Mouse (Mus musculus) midbrain, embryonic 12.5 days (tissue): ENCODE measurements around the gene Pdcd5. TPM values are rescaled to one million over a fixed set of nuclear protein-coding genes. Genes with fewer than 3 reads are reported as not detected.
A peak's percentile ranks its signal among the peaks of the same experiment; 100 is the strongest.

Source experiments
- ATAC-seq: fragments of 200-750 bp; cut with Nextera tagmentation; 2 replicates; pipeline ENCODE4 v1.8.0; 2017; ENCODE audit warnings: low read depth, moderate TSS enrichment, moderate library complexity; ENCODE audit not compliant: low FRiP score
- H3K27ac ChIP-seq: fragments of 300-500 bp; sonication (generic); replicated peaks from 2 replicates; pipeline ENCODE4 v1.5.1; 2016; ENCODE audit warnings: mild to moderate bottlenecking
- H3K27me3 ChIP-seq: fragments of 300-500 bp; sonication (generic); 2 replicates; pipeline ENCODE4 v1.6.1; 2016; ENCODE audit warnings: mild to moderate bottlenecking
- H3K36me3 ChIP-seq: fragments of 300-500 bp; sonication (generic); 2 replicates; pipeline ENCODE4 v1.6.1; 2016
- H3K4me1 ChIP-seq: fragments of 300-500 bp; sonication (generic); 2 replicates; pipeline ENCODE4 v1.6.1; 2016
- H3K4me2 ChIP-seq: fragments of 300-500 bp; sonication (generic); replicated peaks from 2 replicates; pipeline ENCODE4 v1.6.1; 2016; ENCODE audit warnings: mild to moderate bottlenecking, moderate library complexity
- H3K4me3 ChIP-seq: fragments of 300-500 bp; sonication (generic); 2 replicates; pipeline ENCODE4 v1.5.1; 2016; ENCODE audit warnings: mild to moderate bottlenecking
- H3K9ac ChIP-seq: fragments of 300-500 bp; sonication (generic); replicated peaks from 2 replicates; pipeline ENCODE4 v1.6.1; 2016; ENCODE audit warnings: mild to moderate bottlenecking, moderate library complexity
- H3K9me3 ChIP-seq: fragments of 300-500 bp; sonication (generic); 2 replicates; pipeline ENCODE4 v1.6.1; 2016; ENCODE audit warnings: mild to moderate bottlenecking
- WGBS: fragments of 180-500 bp; shearing (Covaris S2); methylation state at CpG from one replicate; pipeline ENCODE4 v1.1.7; 2016; 5-methylcytosine and 5-hydroxymethylcytosine counted together
- polyA plus RNA-seq: library from polyadenylated mRNA; unstranded; fragments of >200 nt; fragmentation: Nextera tagmentation; extraction: Ambion mirVana; gene quantifications from 2 replicates; pipeline ENCODE4 v1.2.1, GENCODE M21; 2016

The Pdcd5 gene
- 264 and 277 TPM in 2 replicates for polyA plus RNA-seq

GRCm38 (mm10) chr7:35647101-35647698 is at the start of gene Pdcd5:
Gene Pdcd5 (minus strand): TSS chr7:35647521.
- Histone ChIP-seq H3K36me3 (peaks cover 32% of the 10 kb centered on the region), H3K4me1 (peaks cover 14% of the 10 kb centered on the region; the same call in 1 of the 2 replicates), H3K4me2 (peak within 1 kb of the TSS; percentile 74), H3K4me3 (peak within 1 kb of the TSS; percentile 73), H3K9ac (peak within 1 kb of the TSS; percentile 91), H3K27ac (peak within 1 kb of the TSS; percentile 83), H3K9me3 (no peaks in the 10 kb centered on the region), H3K27me3 (no peaks in the 10 kb centered on the region)
- peak; percentile 94 for ATAC-seq
- under 1% methylated on average over 64 of the region's 64 CpGs for WGBS

GRCm38 (mm10) chr7:35692641-35693040 is 45.3 kb upstream of the Pdcd5 start:
- no peak for ATAC-seq
- Histone ChIP-seq H3K27me3 (no peaks in the 10 kb centered on the region), H3K4me2 (no peak overlapping the region), H3K9me3 (no peaks in the 10 kb centered on the region), H3K9ac (no peak overlapping the region), H3K36me3 (peaks cover 33% of the 10 kb centered on the region), H3K27ac (no peak overlapping the region), H3K4me1 (peaks cover 9% of the 10 kb centered on the region), H3K4me3 (no peak overlapping the region)
- 93% methylated on average over 12 of the region's 12 CpGs for WGBS

GRCm38 (mm10) chr7:35692117-35692516 is 44.8 kb upstream of the Pdcd5 start:
- Histone ChIP-seq H3K4me3 (no peak overlapping the region), H3K27me3 (no peaks in the 10 kb centered on the region), H3K27ac (no peak overlapping the region), H3K4me1 (peaks cover 14% of the 10 kb centered on the region), H3K9ac (no peak overlapping the region), H3K9me3 (no peaks in the 10 kb centered on the region), H3K36me3 (peaks cover 33% of the 10 kb centered on the region), H3K4me2 (no peak overlapping the region)
- WGBS, result 85% methylated on average over 14 of the region's 14 CpGs
- ATAC-seq, result no peak

- Histone ChIP-seq H3K9ac (no peak overlapping the region), H3K36me3 (peaks cover 13% of the 10 kb centered on the region), H3K4me3 (no peak overlapping the region), H3K4me1 (peaks cover 34% of the 10 kb centered on the region), H3K9me3 (no peaks in the 10 kb centered on the region), H3K27ac (no peak overlapping the region), H3K4me2 (no peak overlapping the region), H3K27me3 (0 out of 2 replicates have a peak, but pooled peaks cover 5% of the 10 kb centered on the region)
- no peak for ATAC-seq
- 91% methylated on average over 11 of the region's 11 CpGs for WGBS
Observed at GRCm38 (mm10) chr7:35688781-35689349, 41.5 kb upstream of the Pdcd5 start.

GRCm38 (mm10) chr7:35688276-35688675 is 41.0 kb upstream of the Pdcd5 start:
- H3K9me3 ChIP-seq, result no peaks in the 10 kb centered on the region
- H3K4me3 ChIP-seq, result no peak overlapping the region
- 61% methylated on average over 9 of the region's 9 CpGs for whole genome bisulfite sequencing
- no peak for ATAC-seq
- H3K27ac ChIP-seq, result no peak overlapping the region
- peaks cover 40% of the 10 kb centered on the region for H3K4me1 ChIP-seq
- no peak overlapping the region for H3K4me2 ChIP-seq
- no peak overlapping the region for H3K9ac ChIP-seq
- H3K36me3 ChIP-seq, result peaks cover 13% of the 10 kb centered on the region
- 0 out of 2 replicates have a peak, but pooled peaks cover 5% of the 10 kb centered on the region for H3K27me3 ChIP-seq

- 26% methylated on average over 10 of the region's 10 CpGs for WGBS
- H3K27ac ChIP-seq, result no peak overlapping the region
- peak overlapping the region; percentile 29; the same call in 1 of the 2 replicates for H3K4me2 ChIP-seq
- no peak overlapping the region for H3K4me3 ChIP-seq
- H3K36me3 ChIP-seq, result peaks cover 11% of the 10 kb centered on the region
- H3K9ac ChIP-seq, result no peak overlapping the region
- H3K9me3 ChIP-seq, result no peaks in the 10 kb centered on the region
- peak; percentile 36; the same call in 1 of the 2 replicates for ATAC-seq
- H3K4me1 ChIP-seq, result peaks cover 40% of the 10 kb centered on the region
- H3K27me3 ChIP-seq, result 0 out of 2 replicates have a peak, but pooled peaks cover 5% of the 10 kb centered on the region
Observed at GRCm38 (mm10) chr7:35687229-35687628, 39.9 kb upstream of the Pdcd5 start.

- H3K4me2 ChIP-seq, result peak overlapping the region; percentile 29; the same call in 1 of the 2 replicates
- no peak overlapping the region for H3K9ac ChIP-seq
- 0 out of 2 replicates have a peak, but pooled peaks cover 5% of the 10 kb centered on the region for H3K27me3 ChIP-seq
- no peak for ATAC-seq
- H3K4me1 ChIP-seq, result peaks cover 40% of the 10 kb centered on the region
- H3K9me3 ChIP-seq, result no peaks in the 10 kb centered on the region
- no peak overlapping the region for H3K27ac ChIP-seq
- WGBS, result 28% methylated on average over 13 of the region's 13 CpGs
- H3K36me3 ChIP-seq, result peaks cover 8% of the 10 kb centered on the region; the same call in 1 of the 2 replicates
- H3K4me3 ChIP-seq, result no peak overlapping the region
Observed at GRCm38 (mm10) chr7:35686756-35687155, 39.4 kb upstream of the Pdcd5 start.

GRCm38 (mm10) chr7:35686216-35686615 is 38.9 kb upstream of the Pdcd5 start:
- 76% methylated on average over 11 of the region's 11 CpGs for WGBS
- H3K9me3 ChIP-seq, result no peaks in the 10 kb centered on the region
- no peak for ATAC-seq
- no peak overlapping the region for H3K4me2 ChIP-seq
- 0 out of 2 replicates have a peak, but pooled peaks cover 5% of the 10 kb centered on the region for H3K27me3 ChIP-seq
- peaks cover 40% of the 10 kb centered on the region for H3K4me1 ChIP-seq
- H3K36me3 ChIP-seq, result peaks cover 8% of the 10 kb centered on the region; the same call in 1 of the 2 replicates
- H3K4me3 ChIP-seq, result no peak overlapping the region
- H3K9ac ChIP-seq, result no peak overlapping the region
- no peak overlapping the region for H3K27ac ChIP-seq

- H3K4me2 ChIP-seq, result peak overlapping the region; percentile 27
- 68% methylated on average over 6 of the region's 6 CpGs for WGBS
- H3K9ac ChIP-seq, result no peak overlapping the region
- H3K4me3 ChIP-seq, result no peak overlapping the region
- 0 out of 2 replicates have a peak, but pooled peaks cover 5% of the 10 kb centered on the region for H3K27me3 ChIP-seq
- no peaks in the 10 kb centered on the region for H3K9me3 ChIP-seq
- H3K27ac ChIP-seq, result peak overlapping the region; percentile 25; the same call in 1 of the 2 replicates
- H3K4me1 ChIP-seq, result peaks cover 40% of the 10 kb centered on the region
- ATAC-seq, result peak; percentile 59; the same call in 1 of the 2 replicates
- H3K36me3 ChIP-seq, result peaks cover 3% of the 10 kb centered on the region; the same call in 1 of the 2 replicates
Observed at GRCm38 (mm10) chr7:35683409-35684122, 36.2 kb upstream of the Pdcd5 start.

- Histone ChIP-seq H3K4me2 (no peak overlapping the region), H3K27me3 (0 out of 2 replicates have a peak, but pooled peaks cover 5% of the 10 kb centered on the region), H3K4me3 (no peak overlapping the region), H3K36me3 (peaks cover 3% of the 10 kb centered on the region; the same call in 1 of the 2 replicates), H3K27ac (no peak overlapping the region), H3K9ac (no peak overlapping the region), H3K9me3 (no peaks in the 10 kb centered on the region), H3K4me1 (peaks cover 23% of the 10 kb centered on the region)
- WGBS, result 85% methylated on average over 3 of the region's 3 CpGs
- ATAC-seq, result no peak
Observed at GRCm38 (mm10) chr7:35681559-35681958, 34.2 kb upstream of the Pdcd5 start.

GRCm38 (mm10) chr7:35678976-35679375 is 31.7 kb upstream of the Pdcd5 start:
- Histone ChIP-seq H3K4me1 (peaks cover 7% of the 10 kb centered on the region; the same call in 1 of the 2 replicates), H3K27ac (no peak overlapping the region), H3K9ac (no peak overlapping the region), H3K4me3 (no peak overlapping the region), H3K9me3 (no peaks in the 10 kb centered on the region), H3K27me3 (no peaks in the 10 kb centered on the region), H3K4me2 (no peak overlapping the region), H3K36me3 (peaks cover 3% of the 10 kb centered on the region; the same call in 1 of the 2 replicates)
- WGBS, result 72% methylated on average over 4 of the region's 4 CpGs
- ATAC-seq, result no peak
